Mouse (Mus musculus): ENCODE data around the gene Shb. TPM values are rescaled to one million over a fixed set of nuclear protein-coding genes. Genes with fewer than 3 reads are reported as not detected.
A peak's percentile ranks its signal among the peaks of the same experiment; 100 is the strongest.

Shb gene
- polyA plus RNA-seq (2014; fragmentation: Nextera tagmentation; extraction: Ambion mirVana), result 5.3 and 7.3 TPM in 2 replicates

GRCm38 (mm10) chr4:45532375-45532774 lies at the start of gene Shb:
Gene Shb (minus strand): TSS chr4:45532470.
- 6% methylated on average over 7 of the region's 7 CpGs for WGBS
- Histone ChIP-seq H3K36me3 (ENCODE audit: control insufficient read depth, insufficient read depth, low read length) (no peaks in the 10 kb centered on the region), H3K27me3 (replicated peaks; ENCODE audit: control insufficient read depth, insufficient read depth, low read length) (no peaks in the 10 kb centered on the region), H3K27ac (ENCODE audit: low read depth) (peak within 1 kb of the TSS; percentile 95), H3K4me2 (ENCODE audit: low read length) (peak within 1 kb of the TSS; percentile 96), H3K4me3 (ENCODE audit: low read depth, low read length) (peak within 1 kb of the TSS; percentile 81), H3K4me1 (replicated peaks; ENCODE audit: control insufficient read depth, insufficient read depth, low read length) (peaks cover 31% of the 10 kb centered on the region), H3K9me3 (ENCODE audit: control insufficient read depth, low read length) (no peaks in the 10 kb centered on the region), H3K9ac (ENCODE audit: low read length) (0 out of 2 replicates have a peak within 1 kb of the TSS, but pooled peaks have one; percentile 20)
- no peak for ATAC-seq (replicated peaks; ENCODE audit: low FRiP score, low TSS enrichment, low read depth)
- peak; percentile 87 for DNase-seq (ENCODE audit: low spot score)

GRCm38 (mm10) chr4:45581095-45581494 lies 48.8 kb upstream of the Shb start:
- no peak; the same call in 1 of the 2 replicates for ATAC-seq (replicated peaks; ENCODE audit: low FRiP score, low TSS enrichment, low read depth)
- no peak overlapping the region for H3K9ac ChIP-seq (ENCODE audit: low read length)
- no peak for DNase-seq (ENCODE audit: low spot score)
- no peak overlapping the region for H3K4me3 ChIP-seq (ENCODE audit: low read depth, low read length)
- H3K27me3 ChIP-seq (replicated peaks; ENCODE audit: control insufficient read depth, insufficient read depth, low read length), result no peaks in the 10 kb centered on the region
- no peak overlapping the region for H3K4me2 ChIP-seq (ENCODE audit: low read length)
- WGBS, result 91% methylated on average over 6 of the region's 6 CpGs
- peaks cover 8% of the 10 kb centered on the region for H3K4me1 ChIP-seq (replicated peaks; ENCODE audit: control insufficient read depth, insufficient read depth, low read length)
- H3K36me3 ChIP-seq (ENCODE audit: control insufficient read depth, insufficient read depth, low read length), result no peaks in the 10 kb centered on the region
- H3K9me3 ChIP-seq (ENCODE audit: control insufficient read depth, low read length), result no peaks in the 10 kb centered on the region
- no peak overlapping the region for H3K27ac ChIP-seq (ENCODE audit: low read depth)

GRCm38 (mm10) chr4:45578554-45579370 lies 46.5 kb upstream of the Shb start:
- Histone ChIP-seq H3K36me3 (ENCODE audit: control insufficient read depth, insufficient read depth, low read length) (no peaks in the 10 kb centered on the region), H3K27ac (ENCODE audit: low read depth) (no peak overlapping the region), H3K4me2 (ENCODE audit: low read length) (no peak overlapping the region), H3K9ac (ENCODE audit: low read length) (no peak overlapping the region), H3K4me3 (ENCODE audit: low read depth, low read length) (no peak overlapping the region), H3K27me3 (replicated peaks; ENCODE audit: control insufficient read depth, insufficient read depth, low read length) (no peaks in the 10 kb centered on the region), H3K4me1 (replicated peaks; ENCODE audit: control insufficient read depth, insufficient read depth, low read length) (peaks cover 14% of the 10 kb centered on the region), H3K9me3 (ENCODE audit: control insufficient read depth, low read length) (no peaks in the 10 kb centered on the region)
- 12% methylated on average over 20 of the region's 22 CpGs for WGBS
- no peak for ATAC-seq (replicated peaks; ENCODE audit: low FRiP score, low TSS enrichment, low read depth)
- peak; percentile 52 for DNase-seq (ENCODE audit: low spot score)

GRCm38 (mm10) chr4:45577631-45578030 lies 45.4 kb upstream of the Shb start:
- Histone ChIP-seq H3K27me3 (replicated peaks; ENCODE audit: control insufficient read depth, insufficient read depth, low read length) (no peaks in the 10 kb centered on the region), H3K9me3 (ENCODE audit: control insufficient read depth, low read length) (no peaks in the 10 kb centered on the region), H3K4me3 (ENCODE audit: low read depth, low read length) (no peak overlapping the region), H3K36me3 (ENCODE audit: control insufficient read depth, insufficient read depth, low read length) (no peaks in the 10 kb centered on the region), H3K4me2 (ENCODE audit: low read length) (no peak overlapping the region), H3K27ac (ENCODE audit: low read depth) (no peak overlapping the region), H3K9ac (ENCODE audit: low read length) (no peak overlapping the region), H3K4me1 (replicated peaks; ENCODE audit: control insufficient read depth, insufficient read depth, low read length) (peaks cover 14% of the 10 kb centered on the region)
- no peak; the same call in 1 of the 2 replicates for ATAC-seq (replicated peaks; ENCODE audit: low FRiP score, low TSS enrichment, low read depth)
- DNase-seq (ENCODE audit: low spot score), result no peak
- WGBS, result 48% methylated on average over 8 of the region's 8 CpGs

- Histone ChIP-seq H3K27me3 (replicated peaks; ENCODE audit: control insufficient read depth, insufficient read depth, low read length) (no peaks in the 10 kb centered on the region), H3K4me3 (ENCODE audit: low read depth, low read length) (no peak overlapping the region), H3K9ac (ENCODE audit: low read length) (no peak overlapping the region), H3K27ac (ENCODE audit: low read depth) (peak overlapping the region; percentile 24; the same call in 1 of the 2 replicates), H3K4me1 (replicated peaks; ENCODE audit: control insufficient read depth, insufficient read depth, low read length) (peaks cover 14% of the 10 kb centered on the region), H3K9me3 (ENCODE audit: control insufficient read depth, low read length) (no peaks in the 10 kb centered on the region), H3K36me3 (ENCODE audit: control insufficient read depth, insufficient read depth, low read length) (no peaks in the 10 kb centered on the region), H3K4me2 (ENCODE audit: low read length) (no peak overlapping the region)
- 29% methylated on average over 15 of the region's 15 CpGs for WGBS
- ATAC-seq (replicated peaks; ENCODE audit: low FRiP score, low TSS enrichment, low read depth) (no peak; the same call in 1 of the 2 replicates), DNase-seq (ENCODE audit: low spot score) (peak; percentile 67)
These were observed 42.4 kb upstream of the Shb start for GRCm38 (mm10) chr4:45574614-45575169.

GRCm38 (mm10) chr4:45569521-45569920 lies 37.3 kb upstream of the Shb start:
- no peaks in the 10 kb centered on the region for H3K4me1 ChIP-seq (replicated peaks; ENCODE audit: control insufficient read depth, insufficient read depth, low read length)
- H3K27me3 ChIP-seq (replicated peaks; ENCODE audit: control insufficient read depth, insufficient read depth, low read length), result no peaks in the 10 kb centered on the region
- no peak overlapping the region for H3K4me3 ChIP-seq (ENCODE audit: low read depth, low read length)
- no peak overlapping the region for H3K4me2 ChIP-seq (ENCODE audit: low read length)
- H3K27ac ChIP-seq (ENCODE audit: low read depth), result no peak overlapping the region
- no peaks in the 10 kb centered on the region for H3K36me3 ChIP-seq (ENCODE audit: control insufficient read depth, insufficient read depth, low read length)
- 67% methylated on average over 5 of the region's 5 CpGs for WGBS
- H3K9me3 ChIP-seq (ENCODE audit: control insufficient read depth, low read length), result no peaks in the 10 kb centered on the region
- no peak overlapping the region for H3K9ac ChIP-seq (ENCODE audit: low read length)
- DNase-seq (ENCODE audit: low spot score), result no peak
- no peak for ATAC-seq (replicated peaks; ENCODE audit: low FRiP score, low TSS enrichment, low read depth)

GRCm38 (mm10) chr4:45558211-45558610 lies 25.9 kb upstream of the Shb start:
- Histone ChIP-seq H3K9ac (ENCODE audit: low read length) (no peak overlapping the region), H3K4me2 (ENCODE audit: low read length) (no peak overlapping the region), H3K27me3 (replicated peaks; ENCODE audit: control insufficient read depth, insufficient read depth, low read length) (no peaks in the 10 kb centered on the region), H3K4me3 (ENCODE audit: low read depth, low read length) (no peak overlapping the region), H3K36me3 (ENCODE audit: control insufficient read depth, insufficient read depth, low read length) (no peaks in the 10 kb centered on the region), H3K4me1 (replicated peaks; ENCODE audit: control insufficient read depth, insufficient read depth, low read length) (no peaks in the 10 kb centered on the region), H3K9me3 (ENCODE audit: control insufficient read depth, low read length) (no peaks in the 10 kb centered on the region), H3K27ac (ENCODE audit: low read depth) (no peak overlapping the region)
- 85% methylated on average over 5 of the region's 5 CpGs for WGBS
- ATAC-seq (replicated peaks; ENCODE audit: low FRiP score, low TSS enrichment, low read depth) (no peak), DNase-seq (ENCODE audit: low spot score) (no peak)

GRCm38 (mm10) chr4:45552571-45552970 lies 20.3 kb upstream of the Shb start:
- Histone ChIP-seq H3K9me3 (ENCODE audit: control insufficient read depth, low read length) (no peaks in the 10 kb centered on the region), H3K4me2 (ENCODE audit: low read length) (no peak overlapping the region), H3K27me3 (replicated peaks; ENCODE audit: control insufficient read depth, insufficient read depth, low read length) (no peaks in the 10 kb centered on the region), H3K27ac (ENCODE audit: low read depth) (no peak overlapping the region), H3K9ac (ENCODE audit: low read length) (no peak overlapping the region), H3K4me3 (ENCODE audit: low read depth, low read length) (no peak overlapping the region), H3K36me3 (ENCODE audit: control insufficient read depth, insufficient read depth, low read length) (no peaks in the 10 kb centered on the region), H3K4me1 (replicated peaks; ENCODE audit: control insufficient read depth, insufficient read depth, low read length) (no peaks in the 10 kb centered on the region)
- no peak for DNase-seq (ENCODE audit: low spot score)
- 37% methylated on average over 4 of the region's 4 CpGs for WGBS
- ATAC-seq (replicated peaks; ENCODE audit: low FRiP score, low TSS enrichment, low read depth), result no peak
